Mouse (Mus musculus) retina, embryonic 14.5 days (tissue): Measurements from ENCODE around the gene Atp1a1.

Experiments
- DNase-seq: peaks from one replicate; pipeline ENCODE4 v3.0.0-alpha.2; 2015; ENCODE audit warnings: low spot score

Gene Atp1a1

DNA sequence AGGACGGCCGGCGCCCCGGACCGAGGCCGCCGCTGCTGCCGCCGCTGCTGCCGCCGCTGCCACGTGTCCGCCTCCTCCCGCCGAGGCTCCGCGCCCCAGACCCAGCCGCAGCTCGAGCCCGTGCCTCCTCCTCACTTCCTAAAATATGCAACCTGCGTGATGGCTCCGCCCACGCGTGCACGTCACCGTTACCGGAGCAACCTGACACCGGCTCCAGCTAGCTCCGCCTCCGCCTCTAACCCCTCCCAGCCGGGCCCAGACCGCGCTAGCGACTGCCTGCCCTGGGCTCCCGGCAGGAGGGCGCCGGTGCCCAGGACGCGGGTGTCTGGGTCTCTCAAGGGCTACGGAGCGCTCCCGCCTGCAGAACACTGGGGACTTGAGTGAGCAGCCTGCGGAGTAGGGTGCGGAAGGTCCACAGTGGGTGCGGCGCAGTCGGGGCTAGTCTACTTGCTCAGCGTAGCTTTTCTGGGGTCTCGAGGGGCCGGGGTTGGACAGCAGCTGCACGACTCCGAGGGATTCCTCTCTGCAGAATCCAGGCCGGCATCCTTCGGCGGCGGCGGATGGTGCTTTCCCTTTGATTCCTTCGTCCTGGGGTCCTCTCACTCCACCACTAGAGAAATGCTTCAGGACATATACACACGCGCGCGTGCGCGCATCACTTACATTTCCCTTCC lies at the start of gene Atp1a1:
Gene Atp1a1, minus strand, starts transcription at position 135 of the 674 bp plus-strand sequence.
- peak; percentile 97 for DNase-seq

GRCm38 (mm10) chr3:101653446-101653845 lies 49.0 kb upstream of the Atp1a1 start:
- DNase-seq: peak; percentile 61

DNA sequence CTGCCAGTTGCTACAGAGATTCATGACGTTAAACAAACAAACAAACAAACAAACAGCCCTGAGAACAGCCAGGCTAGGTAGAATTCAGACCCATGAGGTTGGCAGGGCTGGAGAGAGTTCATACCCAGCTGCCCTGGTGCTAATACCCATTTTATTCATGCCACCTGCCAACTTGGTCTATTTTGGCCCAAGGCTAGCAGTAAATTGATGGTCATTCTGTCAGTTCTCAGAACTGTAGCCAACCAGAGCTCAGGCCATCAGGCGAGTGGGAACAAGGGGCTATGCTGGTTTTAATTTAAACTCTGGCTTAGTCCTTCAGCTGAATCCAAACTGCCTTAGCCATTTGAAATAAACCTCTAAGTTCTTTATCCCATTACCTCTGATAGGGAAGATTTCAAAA lies 48.5 kb upstream of the Atp1a1 start:
- DNase-seq: no peak

GRCm38 (mm10) chr3:101650328-101650727 lies 45.8 kb upstream of the Atp1a1 start:
- DNase-seq: no peak

DNA sequence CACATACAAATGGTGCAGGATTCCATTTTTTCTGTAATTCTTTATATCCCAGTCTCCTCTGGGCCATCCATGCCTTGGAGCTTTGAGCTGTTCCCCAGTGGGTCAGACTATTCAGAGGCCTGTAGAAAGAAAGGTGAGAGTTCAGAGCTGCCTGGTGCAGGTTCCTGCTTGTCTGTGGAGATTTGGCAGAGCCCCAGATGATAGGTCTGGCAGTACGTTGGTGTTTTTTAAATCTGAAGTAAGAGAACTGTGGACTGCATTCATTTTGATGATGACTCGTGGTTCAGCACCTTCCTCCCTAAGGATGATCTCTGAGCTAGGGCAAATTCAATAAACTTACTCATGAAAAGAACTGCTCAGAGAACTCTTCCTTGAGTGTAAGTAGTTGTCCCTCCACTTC lies 44.8 kb upstream of the Atp1a1 start:
- DNase-seq: no peak

- DNase-seq: no peak
Measured at GRCm38 (mm10) chr3:101648096-101648793, 43.8 kb upstream of the Atp1a1 start.

- DNase-seq: peak; percentile 54
Measured at GRCm38 (mm10) chr3:101646806-101647205, 42.3 kb upstream of the Atp1a1 start.

GRCm38 (mm10) chr3:101645569-101646106 lies 41.2 kb upstream of the Atp1a1 start:
- DNase-seq: no peak

DNA sequence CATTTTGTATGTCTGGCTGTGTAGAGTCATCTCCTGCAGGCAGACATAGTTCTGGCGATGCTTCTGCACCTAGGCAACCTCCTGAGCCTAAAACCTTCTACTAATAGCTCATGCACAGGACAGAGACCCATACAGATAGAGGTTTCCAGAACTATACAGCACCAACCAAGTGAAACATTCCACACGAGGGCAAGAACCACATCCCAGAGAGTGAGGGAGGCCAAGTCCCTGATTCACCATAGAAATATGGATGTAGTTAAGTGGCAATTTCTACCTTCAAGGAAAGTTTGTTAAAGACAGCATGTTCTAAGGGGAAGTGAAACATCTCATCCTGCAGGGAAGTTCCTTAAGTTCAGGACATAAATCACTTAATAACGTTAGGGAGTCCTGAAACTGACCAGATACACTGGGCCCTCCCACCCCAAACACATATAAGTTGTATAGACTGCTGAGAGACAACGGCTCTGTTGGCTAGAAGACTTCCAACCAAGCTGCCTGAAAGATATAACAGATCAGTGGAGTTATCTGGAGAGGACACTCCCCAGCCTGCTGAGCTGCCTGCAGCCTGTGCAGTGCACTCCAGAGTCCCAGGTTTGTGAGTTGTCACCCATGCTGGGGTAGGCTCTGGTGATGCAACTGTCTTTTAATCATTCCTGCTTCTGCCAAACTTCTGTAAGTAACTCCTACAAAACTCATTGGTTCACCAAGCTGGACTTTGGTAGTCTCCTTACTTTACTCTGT lies 39.7 kb upstream of the Atp1a1 start:
- DNase-seq: no peak

GRCm38 (mm10) chr3:101643264-101643663 lies 38.8 kb upstream of the Atp1a1 start:
- DNase-seq: no peak

GRCm38 (mm10) chr3:101638223-101638622 lies 33.7 kb upstream of the Atp1a1 start:
- no peak for DNase-seq

DNA sequence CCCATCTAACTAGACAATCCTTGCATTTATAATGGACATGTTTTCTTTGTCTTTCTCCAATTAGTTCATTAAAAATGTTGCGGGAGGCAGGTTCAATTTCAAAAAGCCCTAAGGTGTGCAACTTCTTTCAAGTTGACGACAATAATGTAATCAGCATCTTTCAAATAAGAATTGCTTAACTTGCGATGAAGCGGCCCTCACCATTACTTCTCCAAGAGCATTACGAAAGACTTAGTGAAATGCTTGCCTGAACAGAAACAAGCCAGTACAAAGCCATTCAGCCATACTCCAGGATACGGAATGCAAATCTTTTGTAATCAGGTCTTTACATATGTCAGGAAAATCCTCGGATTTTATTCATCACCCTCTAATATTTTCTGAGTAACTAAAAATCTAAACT lies 32.0 kb upstream of the Atp1a1 start:
- no peak for DNase-seq

DNA sequence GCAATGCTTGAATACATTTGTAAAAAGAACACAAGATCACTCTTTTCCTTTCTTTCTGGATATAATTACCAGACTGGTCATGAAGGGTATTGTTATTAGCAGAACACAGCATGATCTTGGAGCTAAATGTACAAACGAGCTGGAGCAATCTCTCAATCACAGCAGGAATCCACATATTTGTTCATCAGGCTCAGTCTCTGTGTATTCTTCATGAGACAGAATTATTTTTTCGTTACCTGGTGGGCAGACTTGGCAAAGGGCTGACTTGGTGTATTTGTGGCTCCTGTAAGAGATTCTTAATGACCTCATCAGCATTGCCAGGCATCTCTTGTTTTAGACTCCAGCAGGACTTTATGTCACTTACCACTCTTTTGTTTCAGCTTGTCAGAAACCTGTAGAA lies 31.6 kb upstream of the Atp1a1 start:
- DNase-seq: no peak

DNA sequence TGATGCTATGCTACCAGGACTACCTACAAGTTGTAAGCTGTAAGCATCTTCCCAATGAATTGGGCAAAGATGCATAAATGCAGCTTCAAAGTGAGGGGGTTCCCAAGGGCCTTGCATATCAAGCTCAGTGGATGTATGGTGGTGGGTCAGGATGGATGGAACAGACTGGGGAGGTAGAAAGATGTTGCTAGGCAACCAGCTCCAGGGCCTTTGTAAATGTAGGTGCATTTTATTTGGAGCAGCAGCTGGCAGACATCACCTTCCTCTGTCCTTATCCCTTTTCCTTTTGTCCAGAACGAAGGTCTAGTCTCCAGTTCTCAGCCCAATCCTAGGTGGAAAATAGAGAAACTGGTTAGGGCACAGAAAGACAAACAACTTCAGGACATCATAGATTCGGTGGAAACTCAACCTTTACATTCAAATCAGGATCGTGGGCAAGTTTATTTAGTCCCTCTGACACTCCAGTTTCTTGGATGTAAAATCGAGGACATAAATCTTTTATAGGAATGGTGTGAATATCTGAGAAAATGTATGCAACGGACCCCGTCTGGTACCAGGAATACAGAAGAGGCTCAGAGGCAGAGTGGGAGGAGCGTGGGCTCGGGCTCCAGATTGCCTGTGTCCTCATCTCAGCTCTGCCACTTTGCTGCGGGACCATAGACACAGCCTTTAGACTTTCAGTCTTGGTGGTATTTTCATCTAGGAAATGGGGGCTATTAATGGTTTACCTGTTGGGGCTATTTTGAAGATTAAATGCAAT lies 29.8 kb upstream of the Atp1a1 start:
- peak; percentile 7 for DNase-seq

GRCm38 (mm10) chr3:101628255-101628654 lies 23.8 kb upstream of the Atp1a1 start:
- DNase-seq: no peak

GRCm38 (mm10) chr3:101624287-101624686 lies 19.8 kb upstream of the Atp1a1 start:
- DNase-seq: no peak

DNA sequence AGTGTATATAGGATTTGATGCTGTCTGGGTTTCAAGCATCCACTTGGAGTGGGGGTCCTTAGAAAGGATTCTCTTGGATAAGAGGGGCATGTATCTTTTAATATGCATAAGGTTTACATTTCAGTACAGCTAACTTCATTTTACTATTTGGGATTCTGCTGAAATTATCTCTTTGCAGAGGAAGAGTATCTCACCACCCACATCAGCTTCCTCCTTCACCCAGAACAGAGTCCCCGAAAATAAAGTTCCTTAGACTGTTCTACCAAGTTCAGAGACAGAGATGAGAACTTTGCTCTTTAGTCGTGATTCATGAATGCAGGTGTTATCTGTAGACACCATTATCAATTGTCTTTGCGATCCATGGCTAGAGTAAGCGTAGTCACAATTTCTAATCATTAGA lies 14.5 kb upstream of the Atp1a1 start:
- DNase-seq: no peak

- DNase-seq: no peak
Measured at GRCm38 (mm10) chr3:101618505-101618904, 14.0 kb upstream of the Atp1a1 start.

- no peak for DNase-seq
Measured at GRCm38 (mm10) chr3:101617451-101617850, 13.0 kb upstream of the Atp1a1 start.

GRCm38 (mm10) chr3:101617007-101617406 lies 12.5 kb upstream of the Atp1a1 start:
- no peak for DNase-seq

GRCm38 (mm10) chr3:101615856-101616255 lies 11.4 kb upstream of the Atp1a1 start:
- no peak for DNase-seq
